Mouse (Mus musculus): ENCODE measurements at regions not wholly inside any gene's neighbourhood (a gene's known extent, or its start where the extent isn't known, plus 50 kb on each side); places are given as distances from the start of the nearest gene placed in this dataset.
A peak's percentile ranks its signal among the peaks of the same experiment; 100 is the strongest.

DNA sequence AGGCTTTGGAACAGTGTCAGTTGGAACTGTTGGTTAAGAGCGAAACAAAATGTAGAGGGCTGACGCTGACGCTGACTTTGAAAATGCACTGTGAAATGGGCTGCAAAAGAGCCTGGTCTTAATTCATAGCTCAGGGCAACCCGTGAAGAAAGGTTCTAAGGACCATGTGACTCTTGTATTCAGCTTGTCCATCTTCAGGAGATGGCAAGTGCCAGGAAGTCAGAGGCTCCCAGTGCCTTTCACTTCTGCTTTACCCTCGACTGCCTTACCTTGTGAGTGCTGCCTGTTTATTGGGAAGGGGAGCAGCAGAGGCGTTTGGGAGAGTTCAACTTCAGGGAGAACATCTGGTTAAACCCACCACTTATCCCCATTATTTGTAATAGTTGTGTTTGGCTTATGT is 70.1 kb upstream of the Tln2 start:
- WGBS = 22% methylated on average over 6 of the region's 6 CpGs
- H3K4me1 ChIP-seq (ENCODE audit: control insufficient read depth, insufficient read depth, low read length) = peaks cover 4% of the 10 kb centered on the region
- H3K9ac ChIP-seq (replicated peaks; ENCODE audit: low read length) = no peak overlapping the region
- no peaks in the 10 kb centered on the region for H3K36me3 ChIP-seq (replicated peaks; ENCODE audit: control insufficient read depth, insufficient read depth, low read depth, low read length)
- ATAC-seq (replicated peaks; ENCODE audit: insufficient number of reproducible peaks, low FRiP score, low TSS enrichment, low read depth) (no peak), DNase-seq (ENCODE audit: low spot score) (no peak)
- H3K27me3 ChIP-seq (ENCODE audit: control insufficient read depth, insufficient read depth, low read length) = no peaks in the 10 kb centered on the region
- H3K9me3 ChIP-seq (replicated peaks; ENCODE audit: control insufficient read depth, low read length) = no peaks in the 10 kb centered on the region
- H3K27ac ChIP-seq (replicated peaks; ENCODE audit: low read depth, low read length) = no peak overlapping the region
- no peak overlapping the region for H3K4me2 ChIP-seq (ENCODE audit: low read depth, low read length)
- no peak overlapping the region for H3K4me3 ChIP-seq (ENCODE audit: low read depth, low read length)

DNA sequence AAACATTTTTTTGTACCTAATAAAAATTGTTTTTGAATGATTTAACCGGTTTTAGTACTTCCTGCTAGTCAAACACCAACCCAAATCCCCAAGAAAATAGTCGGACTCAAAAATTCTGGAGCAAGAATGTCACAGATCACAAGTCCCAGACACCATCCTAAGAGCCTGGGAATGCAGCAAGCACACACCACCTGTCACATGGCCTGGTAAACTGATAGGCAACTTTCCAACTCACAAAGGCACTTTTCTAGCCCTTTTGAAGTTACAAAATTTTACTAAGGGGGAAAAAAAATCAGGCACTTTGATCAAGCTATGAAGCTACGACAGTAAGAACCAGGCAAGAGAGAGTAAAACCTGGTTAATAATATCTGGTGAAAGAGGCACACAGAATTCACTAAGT is 70.7 kb upstream of the Tln2 start:
- 52% methylated on average over 3 of the region's 3 CpGs for WGBS

DNA sequence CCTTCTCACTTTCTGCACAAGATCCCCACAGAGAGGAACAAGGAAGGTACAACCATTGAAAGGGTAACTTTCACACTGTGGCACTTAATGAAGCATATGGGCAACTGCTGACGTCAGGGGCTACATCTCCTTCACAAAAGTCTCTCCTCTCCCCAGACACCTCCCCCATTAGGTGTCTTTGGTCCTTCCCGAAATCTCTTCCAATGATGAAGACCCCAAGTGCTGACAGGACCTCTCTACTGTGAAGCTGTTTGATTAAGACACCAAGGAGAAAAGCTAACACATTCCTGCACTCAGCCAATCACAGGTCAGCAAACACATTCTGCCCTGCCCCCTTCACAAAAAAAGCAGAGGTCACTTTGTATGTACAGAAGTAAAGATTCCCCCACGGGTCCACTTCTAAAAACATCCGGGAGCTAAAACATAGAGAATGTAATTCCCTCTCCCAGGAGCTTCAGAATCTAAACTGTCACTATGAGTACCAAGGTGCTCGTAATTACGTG is 72.3 kb upstream of the Tln2 start:
- no peak for ATAC-seq (replicated peaks; ENCODE audit: insufficient number of reproducible peaks, low FRiP score, low TSS enrichment, low read depth)
- DNase-seq (ENCODE audit: low spot score) = no peak
- H3K9me3 ChIP-seq (replicated peaks; ENCODE audit: control insufficient read depth, low read length) = no peaks in the 10 kb centered on the region
- H3K36me3 ChIP-seq (replicated peaks; ENCODE audit: control insufficient read depth, insufficient read depth, low read depth, low read length) = no peaks in the 10 kb centered on the region
- WGBS = 5% methylated on average over 6 of the region's 6 CpGs
- no peak overlapping the region for H3K9ac ChIP-seq (replicated peaks; ENCODE audit: low read length)
- peaks cover 4% of the 10 kb centered on the region for H3K4me1 ChIP-seq (ENCODE audit: control insufficient read depth, insufficient read depth, low read length)
- H3K4me2 ChIP-seq (ENCODE audit: low read depth, low read length) = peak overlapping the region; percentile 99
- no peaks in the 10 kb centered on the region for H3K27me3 ChIP-seq (ENCODE audit: control insufficient read depth, insufficient read depth, low read length)
- peak overlapping the region; percentile 82 for H3K4me3 ChIP-seq (ENCODE audit: low read depth, low read length)
- no peak overlapping the region for H3K27ac ChIP-seq (replicated peaks; ENCODE audit: low read depth, low read length)

More for the DNA sequence above, 70.7 kb upstream of the Tln2 start:
- no peaks in the 10 kb centered on the region for H3K9me3 ChIP-seq (replicated peaks; ENCODE audit: control insufficient read depth, low read length)
- H3K27ac ChIP-seq (replicated peaks; ENCODE audit: low read depth, low read length) = no peak overlapping the region
- no peaks in the 10 kb centered on the region for H3K36me3 ChIP-seq (replicated peaks; ENCODE audit: control insufficient read depth, insufficient read depth, low read depth, low read length)
- DNase-seq (ENCODE audit: low spot score) (no peak), ATAC-seq (replicated peaks; ENCODE audit: insufficient number of reproducible peaks, low FRiP score, low TSS enrichment, low read depth) (no peak)
- H3K4me3 ChIP-seq (ENCODE audit: low read depth, low read length) = no peak overlapping the region
- no peaks in the 10 kb centered on the region for H3K27me3 ChIP-seq (ENCODE audit: control insufficient read depth, insufficient read depth, low read length)
- H3K4me2 ChIP-seq (ENCODE audit: low read depth, low read length) = no peak overlapping the region
- H3K4me1 ChIP-seq (ENCODE audit: control insufficient read depth, insufficient read depth, low read length) = peaks cover 4% of the 10 kb centered on the region
- no peak overlapping the region for H3K9ac ChIP-seq (replicated peaks; ENCODE audit: low read length)

DNA sequence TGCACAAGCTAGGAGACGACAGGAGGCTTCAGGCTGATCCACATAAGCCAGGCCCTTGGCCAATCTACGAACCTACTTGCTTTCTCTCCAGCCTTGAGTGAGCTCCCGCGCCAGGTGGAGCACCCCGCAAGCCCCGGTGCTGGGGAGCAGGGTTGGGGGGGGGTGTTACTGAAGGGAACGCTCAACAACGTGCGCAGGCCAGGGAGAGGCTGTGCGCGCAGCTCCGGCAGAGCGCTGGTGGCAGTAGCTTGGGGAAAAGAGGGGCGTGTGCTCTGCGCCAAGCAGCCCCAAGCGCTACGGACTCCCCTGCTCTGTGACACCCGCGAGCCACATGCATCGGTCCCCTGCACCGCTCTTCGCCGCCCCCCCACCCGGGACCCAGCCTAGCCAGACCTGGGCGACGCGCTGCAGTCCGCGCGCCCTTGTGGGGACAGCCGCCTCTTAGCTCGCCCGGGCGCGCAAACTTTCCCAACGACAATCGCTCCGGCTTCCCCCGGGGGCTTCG is 73.1 kb upstream of the Tln2 start:
- peak; percentile 82 for ATAC-seq (replicated peaks; ENCODE audit: insufficient number of reproducible peaks, low FRiP score, low TSS enrichment, low read depth)
- Histone ChIP-seq H3K4me1 (ENCODE audit: control insufficient read depth, insufficient read depth, low read length) (peaks cover 4% of the 10 kb centered on the region), H3K4me3 (ENCODE audit: low read depth, low read length) (peak overlapping the region; percentile 82), H3K9ac (replicated peaks; ENCODE audit: low read length) (peak overlapping the region; percentile 94), H3K9me3 (replicated peaks; ENCODE audit: control insufficient read depth, low read length) (no peaks in the 10 kb centered on the region), H3K27ac (replicated peaks; ENCODE audit: low read depth, low read length) (no peak overlapping the region), H3K36me3 (replicated peaks; ENCODE audit: control insufficient read depth, insufficient read depth, low read depth, low read length) (no peaks in the 10 kb centered on the region), H3K27me3 (ENCODE audit: control insufficient read depth, insufficient read depth, low read length) (no peaks in the 10 kb centered on the region), H3K4me2 (ENCODE audit: low read depth, low read length) (peak overlapping the region; percentile 99)
- WGBS = under 1% methylated on average over 37 of the region's 40 CpGs
- peak; percentile 56 for DNase-seq (ENCODE audit: low spot score)

DNA sequence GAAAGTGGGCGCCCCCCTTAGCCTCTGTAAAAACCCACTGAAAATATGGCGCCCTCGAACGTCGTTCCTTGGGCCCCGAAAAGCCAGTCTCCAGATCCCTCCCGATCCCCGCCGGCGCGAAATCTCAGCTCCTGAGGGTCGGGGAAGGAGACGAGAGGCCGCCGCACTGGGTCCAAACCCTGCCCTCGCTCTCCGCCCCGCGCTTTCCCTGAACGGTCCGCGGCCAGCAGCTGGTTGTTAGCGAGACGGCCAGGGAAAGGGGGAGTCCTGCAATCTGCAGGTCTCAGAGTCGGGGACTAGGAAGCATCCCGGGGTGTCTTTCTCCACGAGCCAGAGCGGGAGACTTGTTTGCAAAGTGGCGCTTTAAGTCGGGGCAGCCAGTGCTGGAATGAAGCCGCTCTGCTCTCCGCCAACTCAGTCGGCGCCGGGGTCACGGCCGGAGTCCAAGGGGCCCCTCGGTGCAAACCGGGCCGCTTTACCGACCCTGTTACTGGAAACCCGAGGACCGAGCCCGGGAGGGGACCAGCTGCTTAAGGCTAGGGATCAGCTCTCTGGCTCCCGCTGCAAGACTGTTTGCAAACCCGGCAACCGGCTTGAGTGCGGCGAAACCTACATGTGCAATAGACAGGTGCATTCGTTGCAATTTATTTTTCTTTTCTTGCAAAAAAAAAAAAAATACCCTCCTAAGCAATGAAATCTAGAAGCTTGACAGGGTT is 73.7 kb upstream of the Tln2 start:
- DNase-seq (ENCODE audit: low spot score) = peak; percentile 63
- Histone ChIP-seq H3K9ac (replicated peaks; ENCODE audit: low read length) (peak overlapping the region; percentile 94), H3K27ac (replicated peaks; ENCODE audit: low read depth, low read length) (no peak overlapping the region; the same call in 1 of the 2 replicates), H3K4me3 (ENCODE audit: low read depth, low read length) (peak overlapping the region; percentile 82), H3K9me3 (replicated peaks; ENCODE audit: control insufficient read depth, low read length) (no peaks in the 10 kb centered on the region), H3K4me2 (ENCODE audit: low read depth, low read length) (peak overlapping the region; percentile 99), H3K27me3 (ENCODE audit: control insufficient read depth, insufficient read depth, low read length) (no peaks in the 10 kb centered on the region), H3K4me1 (ENCODE audit: control insufficient read depth, insufficient read depth, low read length) (peaks cover 4% of the 10 kb centered on the region), H3K36me3 (replicated peaks; ENCODE audit: control insufficient read depth, insufficient read depth, low read depth, low read length) (no peaks in the 10 kb centered on the region)
- peak; percentile 35; the same call in 1 of the 2 replicates for ATAC-seq (replicated peaks; ENCODE audit: insufficient number of reproducible peaks, low FRiP score, low TSS enrichment, low read depth)
- WGBS = under 1% methylated on average over 47 of the region's 50 CpGs

DNA sequence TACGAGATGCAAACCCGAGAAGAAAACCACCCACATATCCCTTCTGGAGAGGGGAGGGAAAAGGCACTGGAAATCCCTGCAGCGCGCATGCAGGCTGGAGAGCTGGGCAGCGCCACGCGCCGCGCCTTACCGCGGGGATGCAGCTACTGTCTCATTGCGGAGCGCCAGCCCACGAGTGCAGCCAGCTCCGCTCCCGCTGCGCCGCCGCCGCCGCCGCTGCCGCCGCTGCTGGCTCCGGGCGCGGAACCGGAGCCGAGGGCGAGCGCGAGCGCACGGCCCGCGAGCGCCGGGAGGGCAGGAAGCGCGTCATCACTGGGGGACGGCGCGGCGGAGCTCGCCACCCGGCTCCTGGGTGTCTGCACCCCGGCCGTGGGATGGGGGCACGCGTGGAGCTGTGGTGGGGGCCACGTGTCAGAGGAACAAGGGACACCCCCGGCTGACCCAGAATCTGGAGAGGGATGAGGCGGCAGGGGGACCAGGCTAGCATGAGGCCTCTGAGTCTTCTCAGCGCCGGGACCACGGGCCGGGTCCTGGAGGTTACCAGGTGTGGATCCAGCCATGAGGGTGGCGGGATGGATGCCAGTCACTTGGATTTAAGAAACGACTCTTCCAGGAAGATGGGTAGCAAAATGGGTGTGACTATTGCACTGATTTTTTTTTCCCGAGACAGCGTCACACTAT is 74.4 kb upstream of the Tln2 start:
- Histone ChIP-seq H3K9ac (replicated peaks; ENCODE audit: low read length) (peak overlapping the region; percentile 94), H3K4me3 (ENCODE audit: low read depth, low read length) (peak overlapping the region; percentile 82), H3K4me2 (ENCODE audit: low read depth, low read length) (peak overlapping the region; percentile 99), H3K9me3 (replicated peaks; ENCODE audit: control insufficient read depth, low read length) (no peaks in the 10 kb centered on the region), H3K27ac (replicated peaks; ENCODE audit: low read depth, low read length) (peak overlapping the region; percentile 62), H3K27me3 (ENCODE audit: control insufficient read depth, insufficient read depth, low read length) (no peaks in the 10 kb centered on the region), H3K36me3 (replicated peaks; ENCODE audit: control insufficient read depth, insufficient read depth, low read depth, low read length) (no peaks in the 10 kb centered on the region), H3K4me1 (ENCODE audit: control insufficient read depth, insufficient read depth, low read length) (peaks cover 4% of the 10 kb centered on the region)
- ATAC-seq (replicated peaks; ENCODE audit: insufficient number of reproducible peaks, low FRiP score, low TSS enrichment, low read depth) (peak; percentile 69; the same call in 1 of the 2 replicates), DNase-seq (ENCODE audit: low spot score) (peak; percentile 82)
- whole genome bisulfite sequencing = under 1% methylated on average over 52 of the region's 61 CpGs

DNA sequence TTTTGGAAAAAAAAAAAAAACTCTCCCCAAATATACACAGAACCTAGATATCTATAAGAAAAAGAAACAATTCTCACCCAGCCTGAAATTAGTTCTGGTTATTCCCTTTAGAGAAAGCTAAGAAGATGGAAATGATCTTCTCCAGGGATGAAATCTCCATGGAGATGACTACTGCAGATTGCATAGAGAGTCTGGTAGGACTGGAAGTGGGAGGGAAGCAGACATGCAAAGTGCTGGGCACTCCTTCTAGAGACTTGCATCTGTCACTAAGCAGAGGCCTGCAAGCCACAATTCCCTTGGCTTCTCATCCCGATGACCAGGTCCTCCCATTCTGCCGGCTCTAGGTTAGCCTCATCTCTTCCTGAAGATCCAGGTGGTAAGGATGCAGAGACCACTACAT is 87.3 kb upstream of the Tln2 start:
- H3K9ac ChIP-seq (replicated peaks; ENCODE audit: low read length) = no peak overlapping the region
- DNase-seq (ENCODE audit: low spot score) (no peak), ATAC-seq (replicated peaks; ENCODE audit: insufficient number of reproducible peaks, low FRiP score, low TSS enrichment, low read depth) (no peak)
- H3K27ac ChIP-seq (replicated peaks; ENCODE audit: low read depth, low read length) = no peak overlapping the region
- H3K9me3 ChIP-seq (replicated peaks; ENCODE audit: control insufficient read depth, low read length) = no peaks in the 10 kb centered on the region
- H3K4me2 ChIP-seq (ENCODE audit: low read depth, low read length) = no peak overlapping the region
- H3K36me3 ChIP-seq (replicated peaks; ENCODE audit: control insufficient read depth, insufficient read depth, low read depth, low read length) = no peaks in the 10 kb centered on the region
- H3K4me3 ChIP-seq (ENCODE audit: low read depth, low read length) = no peak overlapping the region
- 94% methylated on average over 2 of the region's 2 CpGs for WGBS
- H3K27me3 ChIP-seq (ENCODE audit: control insufficient read depth, insufficient read depth, low read length) = no peaks in the 10 kb centered on the region
- H3K4me1 ChIP-seq (ENCODE audit: control insufficient read depth, insufficient read depth, low read length) = no peaks in the 10 kb centered on the region

DNA sequence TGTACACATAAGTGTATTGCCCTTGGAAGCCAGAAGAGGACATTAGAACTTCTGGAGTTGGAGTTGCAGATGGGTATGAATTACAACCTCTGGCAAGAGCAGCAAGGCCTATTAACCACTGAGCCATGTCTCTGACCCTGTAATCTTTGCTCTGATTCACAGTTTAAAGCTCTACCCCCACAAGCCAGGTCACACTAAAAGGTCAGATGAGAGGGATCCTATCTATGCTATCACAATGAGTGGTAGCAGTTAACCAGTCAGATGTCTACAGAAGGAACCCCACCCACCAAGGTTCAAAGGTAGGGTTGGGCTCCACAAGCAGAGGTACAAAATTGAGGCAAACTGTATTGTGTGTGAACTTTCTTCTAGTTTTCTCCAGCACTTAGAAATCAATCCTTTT is 94.5 kb upstream of the C2cd4b start:
- H3K4me2 ChIP-seq (ENCODE audit: low read depth, low read length) = no peak overlapping the region
- ATAC-seq (replicated peaks; ENCODE audit: insufficient number of reproducible peaks, low FRiP score, low TSS enrichment, low read depth) (no peak), DNase-seq (ENCODE audit: low spot score) (no peak)
- no peak overlapping the region for H3K9ac ChIP-seq (replicated peaks; ENCODE audit: low read length)
- no peak overlapping the region for H3K27ac ChIP-seq (replicated peaks; ENCODE audit: low read depth, low read length)
- H3K4me1 ChIP-seq (ENCODE audit: control insufficient read depth, insufficient read depth, low read length) = no peaks in the 10 kb centered on the region
- H3K36me3 ChIP-seq (replicated peaks; ENCODE audit: control insufficient read depth, insufficient read depth, low read depth, low read length) = no peaks in the 10 kb centered on the region
- no peak overlapping the region for H3K4me3 ChIP-seq (ENCODE audit: low read depth, low read length)
- H3K9me3 ChIP-seq (replicated peaks; ENCODE audit: control insufficient read depth, low read length) = no peaks in the 10 kb centered on the region
- no peaks in the 10 kb centered on the region for H3K27me3 ChIP-seq (ENCODE audit: control insufficient read depth, insufficient read depth, low read length)

All from embryonic facial prominence, embryonic 11.5 days (tissue).